Mouse (Mus musculus): ENCODE data around the gene Dkk2.
"Not testable (repeated sequence)": the region's sequence is repeated elsewhere in the genome, so short reads cannot be mapped to it uniquely, and the experiment has no call there.

Dkk2 gene

GRCm38 (mm10) chr3:132085112-132085822, at the start of gene Dkk2:
Gene Dkk2, plus strand, starts transcription at chr3:132085292.
- in situ Hi-C loops (cut with MboI; ENCODE audit: low sequenced_read_pairs): no loop called here

GRCm38 (mm10) chr3:132036704-132037103, 48.4 kb upstream of the Dkk2 start:
- in situ Hi-C loops (cut with MboI; ENCODE audit: low sequenced_read_pairs): no loop called here

- in situ Hi-C loops (cut with MboI; ENCODE audit: low sequenced_read_pairs): no loop called here
Observed at GRCm38 (mm10) chr3:132037670-132038069, 47.4 kb upstream of the Dkk2 start.

- in situ Hi-C loops (cut with MboI; ENCODE audit: low sequenced_read_pairs): no loop called here
Observed at GRCm38 (mm10) chr3:132040066-132040465, 45.0 kb upstream of the Dkk2 start.

- in situ Hi-C loops (cut with MboI; ENCODE audit: low sequenced_read_pairs): no loop called here
Observed at GRCm38 (mm10) chr3:132050884-132051457, 34.1 kb upstream of the Dkk2 start.

GRCm38 (mm10) chr3:132062816-132063215, 22.3 kb upstream of the Dkk2 start:
- in situ Hi-C loops (cut with MboI; ENCODE audit: low sequenced_read_pairs): not testable (repeated sequence)

GRCm38 (mm10) chr3:132063374-132063773, 21.7 kb upstream of the Dkk2 start:
- in situ Hi-C loops (cut with MboI; ENCODE audit: low sequenced_read_pairs): no loop called here

GRCm38 (mm10) chr3:132063966-132064365, 21.1 kb upstream of the Dkk2 start:
- in situ Hi-C loops (cut with MboI; ENCODE audit: low sequenced_read_pairs): no loop called here

GRCm38 (mm10) chr3:132064920-132065319, 20.2 kb upstream of the Dkk2 start:
- in situ Hi-C loops (cut with MboI; ENCODE audit: low sequenced_read_pairs): no loop called here

- in situ Hi-C loops (cut with MboI; ENCODE audit: low sequenced_read_pairs): no loop called here
Observed at GRCm38 (mm10) chr3:132070949-132071348, 14.1 kb upstream of the Dkk2 start.

- in situ Hi-C loops (cut with MboI; ENCODE audit: low sequenced_read_pairs): no loop called here
Observed at GRCm38 (mm10) chr3:132084018-132084417, 1.1 kb upstream of the Dkk2 start.

- in situ Hi-C loops (cut with MboI; ENCODE audit: low sequenced_read_pairs): no loop called here
Observed at GRCm38 (mm10) chr3:132084680-132085079, 412 bp upstream of the Dkk2 start.

- in situ Hi-C loops (cut with MboI; ENCODE audit: low sequenced_read_pairs): no loop called here
Observed at GRCm38 (mm10) chr3:132085823-132086350, 795 bp downstream of the Dkk2 start.

GRCm38 (mm10) chr3:132086461-132086860, 1.4 kb downstream of the Dkk2 start:
- in situ Hi-C loops (cut with MboI; ENCODE audit: low sequenced_read_pairs): no loop called here

- in situ Hi-C loops (cut with MboI; ENCODE audit: low sequenced_read_pairs): no loop called here
Observed at GRCm38 (mm10) chr3:132087011-132087486, 2.0 kb downstream of the Dkk2 start.

- in situ Hi-C loops (cut with MboI; ENCODE audit: low sequenced_read_pairs): no loop called here
Observed at GRCm38 (mm10) chr3:132092983-132093382, 7.9 kb downstream of the Dkk2 start.

GRCm38 (mm10) chr3:132096296-132096695, 11.2 kb downstream of the Dkk2 start:
- in situ Hi-C loops (cut with MboI; ENCODE audit: low sequenced_read_pairs): no loop called here

GRCm38 (mm10) chr3:132100746-132101145, 15.7 kb downstream of the Dkk2 start:
- in situ Hi-C loops (cut with MboI; ENCODE audit: low sequenced_read_pairs): no loop called here

GRCm38 (mm10) chr3:132103020-132103419, 17.9 kb downstream of the Dkk2 start:
- in situ Hi-C loops (cut with MboI; ENCODE audit: low sequenced_read_pairs): no loop called here

- in situ Hi-C loops (cut with MboI; ENCODE audit: low sequenced_read_pairs): no loop called here
Observed at GRCm38 (mm10) chr3:132103454-132103853, 18.4 kb downstream of the Dkk2 start.

GRCm38 (mm10) chr3:132115772-132116511, 30.9 kb downstream of the Dkk2 start:
- in situ Hi-C loops (cut with MboI; ENCODE audit: low sequenced_read_pairs): no loop called here

GRCm38 (mm10) chr3:132121344-132121743, 36.3 kb downstream of the Dkk2 start:
- in situ Hi-C loops (cut with MboI; ENCODE audit: low sequenced_read_pairs): no loop called here
